Mouse (Mus musculus) cerebellum, postnatal 10 days (tissue): ENCODE results near the gene Nck2.

Source experiments
- DNase-seq, 2 experiments: peaks; one replicate each; pipeline ENCODE4 v3.0.0; 2021; ENCODE audit warnings: mixed read lengths in 2 of 2

The Nck2 gene

GRCm38 (mm10) chr1:43502792-43503146 lies 58.4 kb downstream of the Nck2 start:
- no peak for DNase-seq

GRCm38 (mm10) chr1:43503261-43503660 lies 58.9 kb downstream of the Nck2 start:
- no peak for DNase-seq

- peak; percentile 34 to 56 for DNase-seq
Measured at GRCm38 (mm10) chr1:43503676-43504075, 59.3 kb downstream of the Nck2 start.

GRCm38 (mm10) chr1:43504235-43504634 lies 59.9 kb downstream of the Nck2 start:
- peak; percentile 75 to 76 for DNase-seq

GRCm38 (mm10) chr1:43506638-43507037 lies 62.3 kb downstream of the Nck2 start:
- no peak for DNase-seq

GRCm38 (mm10) chr1:43507809-43508208 lies 63.4 kb downstream of the Nck2 start:
- no peak for DNase-seq

- DNase-seq: peak; percentile 64 to 76
Measured at GRCm38 (mm10) chr1:43511256-43511655, 66.9 kb downstream of the Nck2 start.

GRCm38 (mm10) chr1:43511667-43512066 lies 67.3 kb downstream of the Nck2 start:
- DNase-seq: peak; percentile 68 to 75

GRCm38 (mm10) chr1:43517405-43517804 lies 73.0 kb downstream of the Nck2 start:
- DNase-seq: no peak

- DNase-seq: no peak
Measured at GRCm38 (mm10) chr1:43520216-43520988, 76.0 kb downstream of the Nck2 start.

- no peak for DNase-seq
Measured at GRCm38 (mm10) chr1:43520989-43521371, 76.6 kb downstream of the Nck2 start.

GRCm38 (mm10) chr1:43521512-43521911 lies 77.1 kb downstream of the Nck2 start:
- no peak for DNase-seq

GRCm38 (mm10) chr1:43521950-43522349 lies 77.6 kb downstream of the Nck2 start:
- no peak for DNase-seq

GRCm38 (mm10) chr1:43522976-43523375 lies 78.6 kb downstream of the Nck2 start:
- peak in 1 of 2 experiments; percentile 37 for DNase-seq

- DNase-seq: peak; percentile 33 to 43
Measured at GRCm38 (mm10) chr1:43524332-43524731, 80.0 kb downstream of the Nck2 start.

GRCm38 (mm10) chr1:43528275-43528674 lies 83.9 kb downstream of the Nck2 start:
- peak in 1 of 2 experiments; percentile 65 for DNase-seq

GRCm38 (mm10) chr1:43529086-43529485 lies 84.7 kb downstream of the Nck2 start:
- no peak for DNase-seq

- DNase-seq: peak; percentile 47 to 58
Measured at GRCm38 (mm10) chr1:43530295-43531020, 86.1 kb downstream of the Nck2 start.

GRCm38 (mm10) chr1:43531307-43531706 lies 86.9 kb downstream of the Nck2 start:
- DNase-seq: peak; percentile 48 to 53

GRCm38 (mm10) chr1:43532279-43532678 lies 87.9 kb downstream of the Nck2 start:
- DNase-seq: no peak

GRCm38 (mm10) chr1:43533497-43533896 lies 89.1 kb downstream of the Nck2 start:
- DNase-seq: peak in 1 of 2 experiments; percentile 57

GRCm38 (mm10) chr1:43534060-43534760 lies 89.8 kb downstream of the Nck2 start:
- no peak for DNase-seq

- DNase-seq: no peak
Measured at GRCm38 (mm10) chr1:43535519-43536000, 91.2 kb downstream of the Nck2 start.
